Mouse (Mus musculus) G1E-ER4 (cell line): ENCODE results near the gene AI661453. TPM values are rescaled to one million over a fixed set of nuclear protein-coding genes. Genes with fewer than 3 reads are reported as not detected.

Experiments
- GATA1 ChIP-seq: IDR thresholded peaks from one replicate; pipeline ENCODE4 v1.8.0; 2012; ENCODE audit warnings: low read length, inconsistent platforms
- polyA plus RNA-seq: library from polyadenylated mRNA; stranded (reverse); fragments of >175 nt; gene quantifications from 2 replicates; pipeline ENCODE4 v1.2.3, GENCODE M21; 2012

The AI661453 gene
- polyA plus RNA-seq, result 0.01 TPM in 1 of 2 replicates, not detected in the other

DNA sequence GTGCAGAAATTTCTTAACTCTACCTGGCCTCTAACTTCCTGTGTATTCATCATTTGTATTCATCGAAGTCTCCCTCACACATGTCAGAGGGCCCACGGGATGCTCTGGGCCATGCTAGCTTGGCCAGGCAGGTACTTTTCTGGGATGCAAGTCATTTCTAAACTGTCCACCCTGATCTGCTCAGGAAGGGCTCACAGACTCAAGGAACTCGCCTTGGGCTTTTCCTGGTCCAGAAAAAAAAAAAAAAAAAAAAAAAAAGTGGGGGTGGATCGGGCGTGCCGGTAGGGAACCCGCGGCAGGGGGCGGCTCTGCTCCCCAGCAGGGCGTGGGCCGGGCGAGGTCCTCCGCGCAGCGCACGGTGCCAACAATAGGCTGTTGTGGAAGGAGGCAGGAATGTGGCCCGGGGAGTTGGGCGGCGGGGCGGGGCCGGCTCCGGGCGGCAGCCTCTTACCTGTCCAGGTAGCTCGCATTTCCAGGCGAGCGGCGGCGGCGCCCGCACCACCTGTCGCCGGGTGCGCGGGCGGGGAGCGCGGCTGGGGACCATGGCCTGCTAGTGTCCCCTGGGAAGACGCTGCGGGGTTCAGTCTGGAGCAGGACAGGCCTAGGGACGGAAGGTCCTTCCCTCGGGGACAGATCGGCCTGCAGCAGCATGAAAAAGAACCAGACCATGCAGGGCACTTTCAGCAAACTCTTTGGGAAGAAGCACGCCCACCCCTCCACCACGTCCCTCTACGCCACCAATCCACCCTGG lies at the start of gene AI661453:
Gene AI661453 (plus strand): TSS at position 460 of the 751 bp plus-strand sequence.
- TF ChIP-seq GATA1, result no peak

DNA sequence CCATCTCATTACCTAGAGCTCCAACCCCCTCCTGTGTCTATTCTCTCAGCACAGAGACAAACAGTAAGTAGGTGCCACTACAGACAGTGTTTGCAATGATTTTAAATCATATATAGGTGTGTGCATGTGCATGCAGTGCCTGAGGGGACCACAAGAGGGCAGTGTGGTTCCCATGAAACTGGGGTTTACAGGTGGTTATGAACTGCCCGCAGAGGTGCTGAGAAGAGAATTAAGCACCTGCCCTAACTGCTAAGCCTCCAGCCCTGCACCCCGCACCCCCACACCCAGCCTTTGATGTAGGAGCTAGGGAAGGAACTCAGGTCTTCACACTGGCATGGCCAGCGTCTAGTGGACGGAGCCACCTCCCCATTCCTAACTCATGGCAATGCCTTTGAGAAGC lies 49.8 kb upstream of the AI661453 start:
- no peak for TF ChIP-seq GATA1

DNA sequence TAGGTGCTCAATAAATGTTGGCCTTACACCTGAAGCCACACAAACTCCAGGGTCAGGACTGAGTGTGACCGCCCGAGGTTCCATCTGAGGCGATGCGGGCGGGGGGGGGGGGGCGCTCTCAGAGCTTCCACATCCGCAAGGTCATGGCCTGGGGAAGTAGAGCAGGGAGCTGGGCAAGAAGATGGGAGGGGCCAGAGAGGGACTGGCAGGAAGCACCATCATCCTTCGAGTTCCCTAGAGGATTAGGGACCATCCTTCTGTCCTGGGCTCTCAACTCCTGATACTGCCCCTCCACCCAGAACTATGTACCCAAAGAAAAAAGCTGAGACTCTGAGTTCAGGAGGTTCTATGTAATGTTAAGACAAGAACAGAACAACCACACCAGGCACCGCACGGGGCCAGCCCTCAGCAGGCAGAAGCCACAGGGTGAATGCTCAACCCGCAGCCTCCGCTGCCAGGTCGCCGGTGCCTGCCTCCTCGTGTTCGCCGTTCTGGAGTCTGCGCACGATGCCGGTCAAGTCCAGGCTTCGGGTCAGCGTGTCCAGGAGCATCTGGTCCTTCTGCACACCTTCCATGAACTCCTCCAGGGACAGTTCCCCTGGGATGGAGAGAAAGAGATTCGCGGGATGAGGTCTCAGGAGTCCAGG lies 42.1 kb upstream of the AI661453 start:
- no peak for TF ChIP-seq GATA1

DNA sequence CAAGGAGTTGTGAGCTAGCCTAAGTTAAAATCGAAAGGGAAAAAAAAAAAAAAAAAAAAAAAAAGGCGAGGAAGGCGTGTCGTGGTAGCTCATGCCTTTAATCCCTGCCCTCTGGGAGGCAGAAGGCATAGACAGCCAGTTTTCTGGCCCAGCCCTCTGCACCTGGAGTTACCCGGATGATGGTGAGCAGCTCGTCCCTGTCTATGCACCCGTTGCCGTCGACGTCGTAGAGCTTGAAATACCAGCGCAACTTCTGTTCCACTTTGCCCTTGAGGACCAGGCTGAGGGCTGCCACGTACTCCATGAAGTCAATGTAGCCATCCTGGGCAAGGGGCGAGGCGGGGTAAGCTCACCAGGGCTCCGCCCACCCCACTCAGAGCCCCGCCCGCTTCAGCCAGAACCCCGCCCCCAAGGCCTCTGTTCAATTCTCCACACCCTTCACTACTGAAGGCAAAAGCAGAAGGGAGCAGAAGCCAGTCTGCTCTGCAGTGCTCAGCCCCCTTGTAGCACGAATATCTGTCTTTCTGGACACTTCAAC lies 41.0 kb upstream of the AI661453 start:
- no peak for TF ChIP-seq GATA1

GRCm38 (mm10) chr17:47399091-47399490 lies 37.3 kb upstream of the AI661453 start:
- TF ChIP-seq GATA1, result no peak

DNA sequence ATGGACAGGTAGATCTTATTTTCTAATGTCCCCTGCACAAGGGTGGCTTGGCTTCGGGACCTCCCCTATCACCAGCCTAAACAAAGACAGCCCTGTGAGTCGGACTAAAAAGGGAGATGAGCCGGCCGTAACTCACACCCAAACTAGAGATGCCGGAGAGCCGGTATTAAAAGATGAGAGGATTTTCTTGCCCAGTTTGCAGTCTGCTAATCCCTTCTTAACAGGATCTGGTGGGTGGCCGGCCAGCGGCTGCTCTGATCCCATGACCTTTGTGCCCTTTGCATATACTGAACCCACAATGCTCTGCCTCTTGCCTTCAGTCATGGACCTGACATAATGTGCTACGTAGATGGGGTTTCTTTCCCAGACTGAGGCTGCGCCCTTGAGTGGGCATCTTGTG lies 36.0 kb upstream of the AI661453 start, which contains the start of gene Guca1a:
Gene Guca1a (minus strand): TSS at position 134 of the 400 bp plus-strand sequence.
- no peak for TF ChIP-seq GATA1

GRCm38 (mm10) chr17:47407717-47408557 lies 28.5 kb upstream of the AI661453 start:
- TF ChIP-seq GATA1, result no peak

GRCm38 (mm10) chr17:47408558-47408898 lies 27.9 kb upstream of the AI661453 start:
- no peak for TF ChIP-seq GATA1

GRCm38 (mm10) chr17:47420195-47420594 lies 16.2 kb upstream of the AI661453 start:
- no peak for TF ChIP-seq GATA1

GRCm38 (mm10) chr17:47421566-47421965 lies 14.8 kb upstream of the AI661453 start:
- no peak for TF ChIP-seq GATA1

- TF ChIP-seq GATA1, result no peak
Measured at GRCm38 (mm10) chr17:47424186-47424585, 12.2 kb upstream of the AI661453 start.

GRCm38 (mm10) chr17:47427316-47427715 lies 9.1 kb upstream of the AI661453 start:
- TF ChIP-seq GATA1, result no peak

- TF ChIP-seq GATA1, result no peak
Measured at GRCm38 (mm10) chr17:47428831-47429304, 7.5 kb upstream of the AI661453 start.

DNA sequence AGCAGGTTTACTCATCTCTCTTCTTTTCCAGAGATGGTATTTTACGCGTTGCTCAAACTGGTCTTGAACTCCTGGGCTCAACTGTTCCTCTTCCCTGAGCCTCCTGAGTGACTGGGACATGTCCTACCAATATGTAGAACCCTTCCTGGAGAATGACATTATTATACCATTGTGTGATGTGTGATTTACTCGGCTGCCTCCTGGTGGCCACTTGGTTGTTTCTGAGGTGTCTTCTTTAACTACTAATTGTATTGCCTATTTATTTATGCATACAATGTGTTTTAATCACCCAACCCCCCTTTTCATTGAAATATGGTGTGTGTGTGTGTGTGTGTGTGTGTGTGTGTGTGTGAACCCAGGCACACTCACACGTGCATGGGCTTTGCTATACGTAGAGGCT lies 5.6 kb upstream of the AI661453 start:
- no peak for TF ChIP-seq GATA1

- TF ChIP-seq GATA1, result no peak
Measured at GRCm38 (mm10) chr17:47436907-47437547, 612 bp downstream of the AI661453 start, which contains the start of gene 1700001C19Rik. Gene 1700001C19Rik (minus strand): TSS chr17:47437376.
